Mouse (Mus musculus) midbrain, embryonic 15.5 days (tissue): ENCODE measurements around the gene Xpnpep1. TPM values are rescaled to one million over a fixed set of nuclear protein-coding genes. Genes with fewer than 3 reads are reported as not detected.

ENCODE experiments used
- ATAC-seq: fragments of 200-750 bp; cut with Nextera tagmentation; replicated peaks from 2 replicates; pipeline ENCODE4 v1.8.0; 2017; ENCODE audit warnings: moderate TSS enrichment
- H3K27ac ChIP-seq: fragments of 300-500 bp; sonication (generic); 2 replicates; pipeline ENCODE4 v1.5.1; 2015; ENCODE audit warnings: mild to moderate bottlenecking, inconsistent platforms
- H3K27me3 ChIP-seq: fragments of 300-500 bp; sonication (generic); replicated peaks from 2 replicates; pipeline ENCODE4 v1.6.1; 2015; ENCODE audit warnings: inconsistent platforms
- H3K36me3 ChIP-seq: fragments of 300-500 bp; sonication (generic); replicated peaks from 2 replicates; pipeline ENCODE4 v1.6.1; 2015; ENCODE audit warnings: inconsistent platforms
- H3K4me1 ChIP-seq: fragments of 300-500 bp; sonication (generic); 2 replicates; pipeline ENCODE4 v1.6.1; 2015; ENCODE audit warnings: inconsistent platforms
- H3K4me2 ChIP-seq: fragments of 300-500 bp; sonication (generic); 2 replicates; pipeline ENCODE4 v1.6.1; 2015; ENCODE audit warnings: inconsistent platforms, mild to moderate bottlenecking, moderate library complexity
- H3K4me3 ChIP-seq: fragments of 300-500 bp; sonication (generic); 2 replicates; pipeline ENCODE4 v1.5.1; 2015; ENCODE audit warnings: mild to moderate bottlenecking, inconsistent platforms
- H3K9ac ChIP-seq: fragments of 300-500 bp; sonication (generic); 2 replicates; pipeline ENCODE4 v1.6.1; 2015; ENCODE audit warnings: mild to moderate bottlenecking, inconsistent platforms
- H3K9me3 ChIP-seq: fragments of 300-500 bp; sonication (generic); 2 replicates; pipeline ENCODE4 v1.6.1; 2016; ENCODE audit warnings: inconsistent platforms
- WGBS: fragments of 180-500 bp; shearing (Covaris S2); methylation state at CpG from one replicate; pipeline ENCODE4 v1.1.7; 2015; ENCODE audit warnings: mixed read lengths; 5-methylcytosine and 5-hydroxymethylcytosine counted together
- polyA plus RNA-seq: library from polyadenylated mRNA; unstranded; fragments of >200 nt; fragmentation: Nextera tagmentation; extraction: Ambion mirVana; gene quantifications from 2 replicates; pipeline ENCODE4 v1.2.1, GENCODE M21; 2015

Xpnpep1 gene
- polyA plus RNA-seq, 1 experiment from 2014 or later, result 125 TPM

DNA sequence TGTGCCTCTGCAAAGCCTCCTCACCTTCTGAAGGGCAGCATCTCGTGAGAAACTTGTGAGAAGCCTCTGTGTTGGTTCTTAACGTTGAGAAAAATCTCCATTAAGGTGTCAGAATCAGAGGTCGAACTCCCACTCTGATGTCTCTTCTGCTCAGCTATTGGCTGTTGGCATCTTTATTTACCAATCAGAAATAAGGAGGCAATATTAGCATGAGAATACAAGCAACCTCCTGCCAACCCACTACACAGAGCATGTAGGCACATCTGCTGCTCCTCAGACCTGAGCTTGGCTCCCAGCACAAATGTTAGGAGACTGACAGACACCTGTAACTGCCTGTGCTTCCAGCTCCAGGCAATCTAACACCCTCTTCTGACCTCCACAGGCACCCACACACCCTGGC is 22.0 kb upstream of the Xpnpep1 start:
- H3K9ac ChIP-seq, result no peak overlapping the region
- no peaks in the 10 kb centered on the region for H3K27me3 ChIP-seq
- no peaks in the 10 kb centered on the region for H3K9me3 ChIP-seq
- H3K4me1 ChIP-seq, result no peaks in the 10 kb centered on the region
- H3K4me2 ChIP-seq, result no peak overlapping the region
- no peak overlapping the region for H3K27ac ChIP-seq
- no peak for ATAC-seq
- no peak overlapping the region for H3K4me3 ChIP-seq
- H3K36me3 ChIP-seq, result no peaks in the 10 kb centered on the region
- 47% methylated on average over 3 of the region's 3 CpGs for WGBS

DNA sequence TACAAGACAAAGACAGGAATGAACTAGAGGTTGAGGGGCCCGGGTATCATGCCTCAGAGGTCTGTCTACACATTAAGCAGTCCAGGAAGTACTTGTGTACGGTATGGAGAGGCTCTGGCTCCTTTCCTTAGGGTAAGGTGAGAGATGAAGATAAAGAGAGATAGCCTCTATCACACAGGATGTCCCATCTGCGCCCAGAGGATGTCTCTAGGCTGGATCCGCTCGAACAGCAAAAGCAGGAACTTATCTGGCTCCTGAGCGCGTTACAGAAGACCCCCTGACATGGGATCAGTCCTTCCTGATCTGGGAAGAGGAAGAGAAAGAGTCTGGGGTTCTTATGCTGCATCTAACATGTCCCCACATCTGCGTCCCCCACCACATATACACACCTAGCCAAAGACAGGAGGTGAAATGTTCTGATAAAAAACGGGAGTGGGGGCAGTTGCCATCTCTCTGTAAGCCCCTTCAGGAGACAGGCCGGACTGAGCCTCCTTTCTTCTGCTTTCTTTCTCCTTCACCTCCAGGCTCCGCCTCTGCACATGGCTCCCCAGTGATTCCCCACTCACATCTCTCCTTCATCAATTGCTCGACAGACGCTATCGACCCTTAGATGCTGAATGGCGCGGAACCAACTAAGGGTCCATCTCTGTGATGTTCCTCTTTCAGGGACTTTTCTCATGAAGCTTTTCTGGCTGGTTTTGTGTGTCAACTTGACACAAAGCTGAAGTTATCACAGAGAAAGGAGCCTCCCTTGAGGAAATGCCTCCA is 19.5 kb upstream of the Xpnpep1 start:
- no peak for ATAC-seq
- WGBS, result 89% methylated on average over 16 of the region's 16 CpGs

DNA sequence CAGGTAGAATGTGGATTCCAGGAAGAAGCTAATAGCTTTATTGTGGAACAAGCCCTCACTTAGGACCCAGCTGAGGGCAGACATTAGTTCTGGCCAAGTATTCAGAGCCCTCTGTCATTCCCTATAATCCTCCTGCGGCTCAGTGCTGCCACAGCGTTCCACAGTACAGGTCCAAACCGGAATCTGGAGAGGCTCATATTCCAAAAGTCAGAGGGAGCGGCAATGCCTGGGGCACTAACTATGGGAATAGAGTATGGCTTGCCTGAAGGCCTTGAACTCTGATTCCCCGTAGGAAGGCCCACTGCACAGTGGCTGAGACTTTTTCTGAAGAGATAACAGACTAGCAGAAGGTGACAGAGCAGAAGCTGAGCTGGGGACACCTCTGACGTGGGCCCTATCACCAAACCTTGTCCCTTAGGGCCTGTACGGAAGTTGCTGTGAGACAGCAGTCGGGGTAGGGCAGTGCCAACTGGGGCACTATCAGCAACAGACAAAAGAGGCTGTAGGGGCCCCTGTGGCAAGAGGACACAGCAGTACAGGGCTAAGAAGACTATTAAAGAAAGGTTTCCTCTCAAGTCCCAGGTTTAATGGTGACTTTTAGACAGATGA is 18.8 kb upstream of the Xpnpep1 start:
- 88% methylated on average over 8 of the region's 8 CpGs for WGBS
- no peaks in the 10 kb centered on the region for H3K36me3 ChIP-seq
- H3K4me3 ChIP-seq, result no peak overlapping the region
- no peak overlapping the region for H3K4me2 ChIP-seq
- H3K27ac ChIP-seq, result no peak overlapping the region
- ATAC-seq, result no peak
- no peak overlapping the region for H3K9ac ChIP-seq
- no peaks in the 10 kb centered on the region for H3K4me1 ChIP-seq
- H3K9me3 ChIP-seq, result no peaks in the 10 kb centered on the region
- no peaks in the 10 kb centered on the region for H3K27me3 ChIP-seq

More for the DNA sequence above, 19.5 kb upstream of the Xpnpep1 start:
- Histone ChIP-seq H3K36me3 (no peaks in the 10 kb centered on the region), H3K27me3 (no peaks in the 10 kb centered on the region), H3K4me3 (no peak overlapping the region), H3K9me3 (no peaks in the 10 kb centered on the region), H3K4me2 (no peak overlapping the region), H3K4me1 (no peaks in the 10 kb centered on the region), H3K27ac (no peak overlapping the region), H3K9ac (no peak overlapping the region)

DNA sequence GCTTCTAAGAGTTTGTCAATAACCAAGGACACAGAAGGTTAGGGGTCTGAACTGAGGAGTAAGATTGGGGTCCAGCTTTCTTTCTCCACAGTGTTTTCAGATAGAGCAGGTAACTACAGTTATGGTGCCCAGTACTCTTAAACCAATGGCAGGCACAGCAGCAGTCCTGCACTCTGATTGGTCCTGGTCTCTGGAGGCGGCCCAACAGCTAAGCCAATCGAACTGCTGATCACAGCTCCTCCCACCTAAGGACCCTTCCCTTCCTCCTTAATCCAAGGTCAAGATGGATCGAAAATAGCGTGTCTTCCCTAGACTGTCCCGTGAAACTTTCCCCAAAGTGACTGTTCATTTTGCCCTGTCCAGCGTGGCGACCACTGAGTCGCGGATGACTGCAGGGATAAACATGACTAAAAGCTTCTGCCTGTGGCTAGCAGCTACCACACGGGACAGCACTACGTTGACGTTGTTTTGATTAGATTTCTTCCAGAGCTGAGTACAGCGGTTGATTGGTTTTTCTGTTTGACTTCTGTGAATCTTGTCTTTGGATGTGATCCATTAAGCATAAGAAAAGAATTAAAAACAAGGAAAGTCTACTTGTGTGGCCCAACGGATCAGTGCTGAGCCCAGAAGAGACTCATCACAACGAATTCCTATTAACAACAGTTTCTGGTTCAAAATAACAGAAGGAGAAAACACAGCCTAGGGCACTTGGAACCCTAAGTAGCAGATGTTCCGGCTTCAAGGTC is 18.1 kb upstream of the Xpnpep1 start:
- WGBS, result 86% methylated on average over 16 of the region's 16 CpGs
- H3K27me3 ChIP-seq, result no peaks in the 10 kb centered on the region
- no peak overlapping the region for H3K9ac ChIP-seq
- H3K4me2 ChIP-seq, result no peak overlapping the region
- H3K27ac ChIP-seq, result no peak overlapping the region
- no peaks in the 10 kb centered on the region for H3K4me1 ChIP-seq
- no peak for ATAC-seq
- no peaks in the 10 kb centered on the region for H3K9me3 ChIP-seq
- no peaks in the 10 kb centered on the region for H3K36me3 ChIP-seq
- no peak overlapping the region for H3K4me3 ChIP-seq

DNA sequence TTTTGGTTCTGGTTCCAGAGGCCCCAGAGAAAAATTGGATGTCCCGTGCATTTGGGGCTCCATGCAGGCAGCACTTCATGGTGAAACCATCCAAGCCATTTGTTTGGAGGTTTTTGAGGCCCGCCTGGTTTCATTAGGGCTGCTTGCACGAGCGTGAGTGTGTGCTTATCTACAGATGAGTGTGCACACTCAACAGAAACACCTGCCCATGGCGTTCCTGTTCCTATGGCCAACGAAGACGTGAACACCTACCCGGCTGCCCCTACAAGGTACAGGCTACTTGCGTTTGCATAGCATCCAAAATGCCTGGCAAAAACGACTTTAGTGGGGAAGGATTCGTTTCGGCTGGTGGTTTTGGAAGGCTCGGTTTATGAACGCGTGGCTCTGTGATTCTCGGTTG is 13.3 kb upstream of the Xpnpep1 start:
- Histone ChIP-seq H3K27me3 (no peaks in the 10 kb centered on the region), H3K4me1 (0 out of 2 replicates have a peak, but pooled peaks cover 3% of the 10 kb centered on the region), H3K9me3 (no peaks in the 10 kb centered on the region), H3K4me3 (no peak overlapping the region), H3K9ac (no peak overlapping the region), H3K27ac (no peak overlapping the region), H3K4me2 (no peak overlapping the region), H3K36me3 (no peaks in the 10 kb centered on the region)
- 93% methylated on average over 16 of the region's 16 CpGs for WGBS
- no peak for ATAC-seq

DNA sequence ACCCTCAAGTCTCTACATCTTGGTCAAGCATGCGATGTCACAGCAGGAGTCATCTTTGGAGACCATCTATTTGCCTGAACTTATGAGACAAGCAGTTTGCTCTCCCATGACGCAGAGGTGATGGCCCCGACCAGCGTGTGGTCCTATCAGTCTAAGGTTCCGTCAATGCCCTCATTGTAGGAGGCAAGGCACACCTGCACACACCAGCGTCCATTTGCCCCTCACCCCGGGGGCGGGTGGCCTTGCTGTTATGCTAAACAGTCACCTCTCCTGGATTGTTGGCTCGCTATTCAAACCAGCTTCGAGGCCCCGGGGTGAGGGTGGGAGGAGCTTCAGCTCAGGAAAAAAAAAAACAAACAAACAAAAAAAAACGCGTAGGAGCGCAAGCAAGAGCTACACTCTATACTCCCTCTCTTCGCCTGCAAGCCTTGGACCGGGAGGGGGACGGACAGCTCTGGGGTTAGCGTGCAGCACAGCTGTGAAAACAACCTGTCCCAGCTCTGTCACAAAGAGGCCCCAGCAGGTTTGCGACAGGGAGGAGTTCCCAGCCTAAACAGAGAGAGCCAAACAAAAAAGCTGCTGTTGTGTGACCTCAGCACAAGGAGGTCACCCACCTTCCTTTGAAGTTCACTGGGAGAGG is 12.1 kb upstream of the Xpnpep1 start:
- no peaks in the 10 kb centered on the region for H3K27me3 ChIP-seq
- no peaks in the 10 kb centered on the region for H3K9me3 ChIP-seq
- no peaks in the 10 kb centered on the region for H3K36me3 ChIP-seq
- 0 out of 2 replicates have a peak, but pooled peaks cover 3% of the 10 kb centered on the region for H3K4me1 ChIP-seq
- 0 out of 2 replicates have a peak overlapping the region, but pooled peaks have one; percentile 9 for H3K27ac ChIP-seq
- no peak for ATAC-seq
- H3K9ac ChIP-seq, result no peak overlapping the region
- peak overlapping the region; percentile 41 for H3K4me2 ChIP-seq
- WGBS, result 23% methylated on average over 19 of the region's 19 CpGs
- no peak overlapping the region for H3K4me3 ChIP-seq

DNA sequence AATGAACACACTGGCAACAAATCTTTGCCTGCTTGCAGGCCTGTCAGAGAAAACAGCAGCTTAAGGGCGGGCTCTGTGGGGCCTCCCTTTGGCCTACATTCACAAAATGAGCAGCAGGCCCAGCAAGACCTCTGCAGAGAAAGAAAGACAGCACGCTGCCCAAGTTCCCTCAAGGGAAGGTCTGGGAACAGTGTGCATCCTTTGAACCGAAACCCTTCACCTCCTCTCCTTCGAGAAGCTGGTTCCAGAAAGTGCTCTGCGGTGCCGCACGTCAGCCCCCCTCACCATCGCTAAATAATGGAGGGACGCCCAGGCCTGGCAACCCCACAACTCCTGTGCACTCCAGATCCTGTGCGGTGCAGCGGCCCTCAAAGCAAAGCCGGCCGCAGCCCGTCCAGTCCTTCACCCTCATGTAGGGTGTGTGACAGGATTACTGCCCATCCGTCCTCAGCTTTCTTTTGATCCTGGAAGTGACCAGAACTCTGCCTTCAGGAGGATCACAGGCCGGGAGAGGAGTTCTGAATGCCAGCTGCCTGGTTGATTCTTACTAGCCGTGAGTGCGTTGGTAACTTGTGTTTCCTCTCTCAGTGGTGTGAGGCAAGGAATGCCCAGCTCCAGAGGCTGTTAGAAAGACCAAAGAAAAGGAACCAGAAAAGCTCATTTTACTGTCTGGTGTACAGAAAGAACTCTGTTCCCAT is 11.4 kb upstream of the Xpnpep1 start:
- Histone ChIP-seq H3K9me3 (no peaks in the 10 kb centered on the region), H3K9ac (no peak overlapping the region), H3K36me3 (no peaks in the 10 kb centered on the region), H3K27ac (0 out of 2 replicates have a peak overlapping the region, but pooled peaks have one; percentile 9), H3K4me2 (no peak overlapping the region), H3K4me3 (no peak overlapping the region), H3K27me3 (no peaks in the 10 kb centered on the region), H3K4me1 (0 out of 2 replicates have a peak, but pooled peaks cover 3% of the 10 kb centered on the region)
- 61% methylated on average over 18 of the region's 18 CpGs for WGBS
- no peak for ATAC-seq

DNA sequence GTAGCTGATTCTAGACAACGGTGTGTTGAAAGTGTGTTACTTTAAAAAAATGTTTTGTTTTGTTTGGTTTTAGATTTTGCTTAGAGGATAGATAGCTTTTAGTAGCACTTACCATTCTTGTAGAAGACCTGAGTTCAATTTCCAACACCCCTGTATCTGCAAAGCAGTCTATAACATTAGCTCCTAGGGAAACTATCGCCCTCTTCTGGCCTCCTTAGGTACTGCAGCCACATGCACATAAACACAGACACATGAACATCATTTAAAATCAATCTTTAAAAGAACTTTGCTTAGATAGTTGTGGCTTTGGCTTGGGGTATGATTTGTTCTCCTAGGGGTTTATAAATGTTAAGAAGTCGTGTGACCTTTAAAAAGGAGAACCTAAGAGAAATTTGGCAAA is 10.1 kb upstream of the Xpnpep1 start:
- no peak for ATAC-seq
- Histone ChIP-seq H3K4me1 (0 out of 2 replicates have a peak, but pooled peaks cover 3% of the 10 kb centered on the region), H3K36me3 (no peaks in the 10 kb centered on the region), H3K27ac (no peak overlapping the region), H3K4me3 (no peak overlapping the region), H3K4me2 (no peak overlapping the region), H3K9me3 (no peaks in the 10 kb centered on the region), H3K9ac (no peak overlapping the region), H3K27me3 (no peaks in the 10 kb centered on the region)
- WGBS, result 78% methylated on average over 3 of the region's 3 CpGs

DNA sequence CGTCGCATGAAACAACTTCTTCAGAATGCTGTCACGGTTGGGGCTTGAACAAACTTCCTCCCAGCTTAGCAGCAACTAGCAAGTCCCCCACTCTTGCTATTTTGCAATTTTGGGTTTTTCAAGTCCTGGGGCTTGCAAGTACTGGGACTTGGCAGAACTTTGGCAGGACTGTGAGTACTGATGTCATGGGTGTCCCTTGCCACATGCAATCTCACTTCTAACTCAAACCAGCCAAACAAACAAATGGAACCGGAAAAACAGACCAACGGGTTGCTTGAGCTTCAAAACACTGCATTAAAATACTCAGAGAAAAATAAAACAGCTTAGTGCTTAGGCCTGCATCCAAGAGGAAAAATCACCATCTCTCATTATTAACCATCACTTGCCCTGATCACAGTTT is 7.2 kb upstream of the Xpnpep1 start:
- no peak overlapping the region for H3K4me3 ChIP-seq

DNA sequence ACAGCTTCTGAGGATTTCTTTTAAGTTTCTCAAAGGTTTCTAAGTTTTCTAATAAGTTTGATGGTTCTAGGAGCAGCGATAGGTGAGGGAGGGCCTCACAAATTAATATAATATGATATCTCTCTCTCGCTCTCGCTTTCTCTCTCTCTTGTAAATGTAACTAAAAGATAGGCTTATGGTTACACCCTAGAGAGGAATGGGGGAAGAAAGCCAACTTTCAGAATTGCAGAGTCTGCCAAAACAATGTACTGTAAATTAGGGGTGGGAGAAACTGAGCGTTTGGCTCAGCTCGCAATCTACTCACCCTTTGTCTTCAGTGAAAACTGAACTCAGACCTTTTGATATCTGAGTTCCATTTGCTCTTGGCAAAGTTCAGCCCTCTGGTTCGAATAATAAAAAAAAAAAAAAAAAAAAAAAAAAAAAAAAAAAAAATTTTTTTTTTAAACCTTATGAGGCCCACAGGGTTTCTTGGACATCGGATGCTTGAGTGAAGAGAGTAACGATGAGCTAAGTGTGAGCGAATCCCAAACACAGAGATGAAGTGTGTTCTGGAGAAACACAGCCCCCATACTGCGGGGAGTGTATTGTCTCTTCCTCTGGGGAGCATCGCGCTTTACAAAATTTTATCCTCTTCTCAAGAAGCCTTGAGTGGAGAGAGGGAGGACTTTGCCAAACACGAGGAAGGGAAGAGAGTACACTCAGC is 3.6 kb upstream of the Xpnpep1 start:
- no peak overlapping the region for H3K4me3 ChIP-seq
- no peaks in the 10 kb centered on the region for H3K9me3 ChIP-seq
- no peaks in the 10 kb centered on the region; the same call in 1 of the 2 replicates for H3K4me1 ChIP-seq
- no peak overlapping the region for H3K4me2 ChIP-seq
- H3K27me3 ChIP-seq, result no peaks in the 10 kb centered on the region
- no peak for ATAC-seq
- no peak overlapping the region for H3K27ac ChIP-seq
- H3K9ac ChIP-seq, result no peak overlapping the region
- WGBS, result 89% methylated on average over 13 of the region's 13 CpGs
- no peaks in the 10 kb centered on the region for H3K36me3 ChIP-seq

More for the DNA sequence above, 7.2 kb upstream of the Xpnpep1 start:
- no peak overlapping the region for H3K4me2 ChIP-seq
- no peaks in the 10 kb centered on the region for H3K27me3 ChIP-seq
- ATAC-seq, result no peak
- H3K27ac ChIP-seq, result no peak overlapping the region
- no peaks in the 10 kb centered on the region for H3K36me3 ChIP-seq
- H3K9me3 ChIP-seq, result no peaks in the 10 kb centered on the region
- 86% methylated on average over 5 of the region's 5 CpGs for WGBS
- H3K4me1 ChIP-seq, result 0 out of 2 replicates have a peak, but pooled peaks cover 3% of the 10 kb centered on the region
- H3K9ac ChIP-seq, result no peak overlapping the region

DNA sequence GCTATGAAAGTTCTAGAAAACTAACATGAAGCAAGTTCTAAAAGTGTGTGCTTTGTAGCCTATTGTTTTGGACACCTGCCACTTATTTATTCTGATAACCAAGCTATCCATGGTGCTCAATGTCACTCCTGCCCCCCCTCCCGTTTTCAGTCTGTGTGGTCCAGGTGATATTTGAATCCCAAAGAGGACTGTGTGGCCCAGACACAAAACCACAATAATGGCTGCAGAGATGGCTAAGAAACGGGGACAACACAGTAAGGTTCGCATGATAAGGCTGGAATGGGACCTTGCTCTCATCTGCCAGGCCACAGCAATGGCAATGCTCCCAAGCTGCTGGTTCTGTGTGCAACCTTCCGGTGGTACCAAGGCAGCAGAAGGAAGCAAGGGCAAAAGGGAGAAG is 1.6 kb upstream of the Xpnpep1 start:
- no peak overlapping the region for H3K27ac ChIP-seq
- ATAC-seq, result no peak
- no peak overlapping the region for H3K4me3 ChIP-seq
- WGBS, result 78% methylated on average over 4 of the region's 4 CpGs
- H3K9me3 ChIP-seq, result no peaks in the 10 kb centered on the region
- H3K36me3 ChIP-seq, result no peaks in the 10 kb centered on the region
- H3K9ac ChIP-seq, result no peak overlapping the region
- peaks cover 12% of the 10 kb centered on the region for H3K4me1 ChIP-seq
- no peak overlapping the region for H3K4me2 ChIP-seq
- no peaks in the 10 kb centered on the region for H3K27me3 ChIP-seq
